Mouse (Mus musculus): Measurements from ENCODE around the gene Sult2b1.

DNA sequence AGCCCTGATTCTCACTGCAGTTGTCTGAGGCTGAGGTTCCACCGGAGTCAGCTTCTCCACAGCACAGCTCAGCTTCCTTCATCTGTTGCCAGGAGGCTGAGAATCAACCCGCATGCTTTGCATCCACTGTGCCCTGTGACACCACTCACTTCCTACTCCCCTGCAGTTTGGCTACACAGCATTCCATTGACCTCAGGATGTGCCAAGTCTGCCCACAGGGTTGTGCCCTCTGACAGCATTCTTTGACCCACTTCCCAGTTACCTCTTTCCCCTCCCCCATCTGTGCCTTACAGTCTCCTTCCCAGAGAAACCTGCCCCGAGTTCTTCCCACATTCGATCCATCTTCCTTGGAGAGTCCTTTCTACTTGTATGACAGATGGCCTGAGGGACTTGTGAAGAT lies 2.2 kb downstream of the Sult2b1 start:
- no peak for TF ChIP-seq MEF2A (IDR thresholded peaks at IDR 0.05; ENCODE audit: borderline replicate concordance, low read depth, low read length)
- TF ChIP-seq ZMIZ1 (IDR thresholded peaks at IDR 0.05; ENCODE audit: low read depth, low read length): no peak
- no peak for TF ChIP-seq CTCF (conservative IDR thresholded peaks at IDR 0.05 in 1 of 2, IDR thresholded peaks at IDR 0.05 in 1 of 2; ENCODE audit: low read depth in 2 of 2, low read length in 2 of 2)
- TF ChIP-seq GABPA (IDR thresholded peaks at IDR 0.05; ENCODE audit: insufficient replicate concordance, low read depth, low read length): no peak
- no peak for TF ChIP-seq BHLHE40 (IDR thresholded peaks at IDR 0.05; ENCODE audit: low read depth, low read length)
- TF ChIP-seq CHD1 (IDR thresholded peaks at IDR 0.05; ENCODE audit: low read depth, low read length): no peak
- TF ChIP-seq RCOR1 (conservative IDR thresholded peaks at IDR 0.05; ENCODE audit: low read depth, low read length): no peak
- no peak for TF ChIP-seq POLR2A (IDR thresholded peaks at IDR 0.05; ENCODE audit: low read depth, low read length)
- TF ChIP-seq ETS1 (conservative IDR thresholded peaks at IDR 0.05; ENCODE audit: low read depth, low read length): no peak
- TF ChIP-seq ELF1 (IDR thresholded peaks at IDR 0.05; ENCODE audit: low read depth, low read length): no peak

All from CH12.LX (cell line).